Mouse (Mus musculus): ENCODE data around the gene Ugt1a9. TPM values are rescaled to one million over a fixed set of nuclear protein-coding genes. Genes with fewer than 3 reads are reported as not detected.

Gene Ugt1a9
- polyA plus RNA-seq, 1 experiment = not detected

DNA sequence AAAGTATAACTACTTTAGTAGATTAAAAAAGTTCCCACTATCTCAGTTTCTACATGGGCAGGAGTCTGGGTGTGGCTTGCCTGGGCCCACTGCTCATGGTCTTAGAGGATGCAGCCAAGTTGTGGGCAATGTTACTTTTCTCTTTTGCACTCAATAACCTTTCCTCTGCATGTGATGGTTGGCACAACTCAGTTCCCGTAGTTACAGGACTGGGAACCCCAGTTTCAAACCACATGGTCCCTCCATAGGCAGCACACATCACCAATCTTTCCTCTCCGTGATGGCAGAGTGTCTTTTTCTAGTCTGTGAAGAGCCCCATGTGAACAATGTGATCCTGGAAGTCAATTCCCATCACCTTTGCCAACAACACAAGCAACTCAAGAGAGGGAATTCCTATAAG, 156.9 kb downstream of the Ugt1a9 start:
- no peaks in the 10 kb centered on the region for H3K4me1 ChIP-seq
- H3K27me3 ChIP-seq (replicated peaks) = no peaks in the 10 kb centered on the region
- TF ChIP-seq FLI1 (IDR thresholded peaks at IDR 0.05; ENCODE audit: low read length) (no peak), GATA1 (IDR thresholded peaks at IDR 0.05; ENCODE audit: borderline replicate concordance, low read length) (no peak)
- no peak overlapping the region for H3K4me3 ChIP-seq (replicated peaks)
- H3K9me3 ChIP-seq = peaks cover 54% of the 10 kb centered on the region
- H3K36me3 ChIP-seq (replicated peaks; ENCODE audit: low read length) = no peaks in the 10 kb centered on the region

GRCm38 (mm10) chr1:88228121-88228520, 157.5 kb downstream of the Ugt1a9 start:
- Histone ChIP-seq H3K4me3 (replicated peaks) (peak overlapping the region; percentile 3), H3K9me3 (peaks cover 61% of the 10 kb centered on the region), H3K4me1 (no peaks in the 10 kb centered on the region), H3K27me3 (replicated peaks) (no peaks in the 10 kb centered on the region), H3K36me3 (replicated peaks; ENCODE audit: low read length) (no peaks in the 10 kb centered on the region)
- no peak for TF ChIP-seq FLI1 (IDR thresholded peaks at IDR 0.05; ENCODE audit: low read length)
- no peak for TF ChIP-seq GATA1 (IDR thresholded peaks at IDR 0.05; ENCODE audit: borderline replicate concordance, low read length)

- no peaks in the 10 kb centered on the region for H3K27me3 ChIP-seq (replicated peaks)
- no peak for TF ChIP-seq GATA1 (IDR thresholded peaks at IDR 0.05; ENCODE audit: borderline replicate concordance, low read length)
- TF ChIP-seq FLI1 (IDR thresholded peaks at IDR 0.05; ENCODE audit: low read length) = no peak
- peaks cover 74% of the 10 kb centered on the region for H3K9me3 ChIP-seq
- H3K36me3 ChIP-seq (replicated peaks; ENCODE audit: low read length) = no peaks in the 10 kb centered on the region
- H3K4me1 ChIP-seq = no peaks in the 10 kb centered on the region
- no peak overlapping the region for H3K4me3 ChIP-seq (replicated peaks)
Observed at GRCm38 (mm10) chr1:88229566-88229965, 159.0 kb downstream of the Ugt1a9 start.

DNA sequence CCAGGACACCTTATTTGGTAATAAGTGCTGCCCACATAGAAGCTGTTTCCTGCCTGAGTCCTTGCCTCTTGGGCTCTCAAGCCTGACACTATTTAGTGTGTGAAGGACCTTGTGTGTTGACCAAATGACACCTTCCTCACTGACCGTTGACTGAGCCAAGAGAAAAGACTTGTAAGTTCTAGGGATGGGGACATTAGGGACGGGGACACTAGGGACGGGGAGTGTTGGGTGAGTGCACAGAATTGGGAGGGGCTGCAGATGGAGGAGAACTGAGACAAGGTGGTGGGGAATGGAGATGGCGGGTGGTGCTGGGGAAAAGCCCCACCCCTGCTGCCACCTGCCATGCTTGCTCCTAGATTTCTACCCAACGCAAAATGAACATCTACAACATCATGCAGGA, 159.4 kb downstream of the Ugt1a9 start:
- H3K36me3 ChIP-seq (replicated peaks; ENCODE audit: low read length) = no peaks in the 10 kb centered on the region
- TF ChIP-seq FLI1 (IDR thresholded peaks at IDR 0.05; ENCODE audit: low read length) (no peak), GATA1 (IDR thresholded peaks at IDR 0.05; ENCODE audit: borderline replicate concordance, low read length) (no peak)
- no peaks in the 10 kb centered on the region for H3K4me1 ChIP-seq
- H3K27me3 ChIP-seq (replicated peaks) = peaks cover 3% of the 10 kb centered on the region
- peaks cover 78% of the 10 kb centered on the region for H3K9me3 ChIP-seq
- H3K4me3 ChIP-seq (replicated peaks) = peak overlapping the region; percentile 5

- peaks cover 81% of the 10 kb centered on the region for H3K9me3 ChIP-seq
- H3K27me3 ChIP-seq (replicated peaks) = peaks cover 4% of the 10 kb centered on the region
- TF ChIP-seq FLI1 (IDR thresholded peaks at IDR 0.05; ENCODE audit: low read length) (no peak), GATA1 (IDR thresholded peaks at IDR 0.05; ENCODE audit: borderline replicate concordance, low read length) (no peak)
Observed at GRCm38 (mm10) chr1:88230421-88230820, 159.8 kb downstream of the Ugt1a9 start.

DNA sequence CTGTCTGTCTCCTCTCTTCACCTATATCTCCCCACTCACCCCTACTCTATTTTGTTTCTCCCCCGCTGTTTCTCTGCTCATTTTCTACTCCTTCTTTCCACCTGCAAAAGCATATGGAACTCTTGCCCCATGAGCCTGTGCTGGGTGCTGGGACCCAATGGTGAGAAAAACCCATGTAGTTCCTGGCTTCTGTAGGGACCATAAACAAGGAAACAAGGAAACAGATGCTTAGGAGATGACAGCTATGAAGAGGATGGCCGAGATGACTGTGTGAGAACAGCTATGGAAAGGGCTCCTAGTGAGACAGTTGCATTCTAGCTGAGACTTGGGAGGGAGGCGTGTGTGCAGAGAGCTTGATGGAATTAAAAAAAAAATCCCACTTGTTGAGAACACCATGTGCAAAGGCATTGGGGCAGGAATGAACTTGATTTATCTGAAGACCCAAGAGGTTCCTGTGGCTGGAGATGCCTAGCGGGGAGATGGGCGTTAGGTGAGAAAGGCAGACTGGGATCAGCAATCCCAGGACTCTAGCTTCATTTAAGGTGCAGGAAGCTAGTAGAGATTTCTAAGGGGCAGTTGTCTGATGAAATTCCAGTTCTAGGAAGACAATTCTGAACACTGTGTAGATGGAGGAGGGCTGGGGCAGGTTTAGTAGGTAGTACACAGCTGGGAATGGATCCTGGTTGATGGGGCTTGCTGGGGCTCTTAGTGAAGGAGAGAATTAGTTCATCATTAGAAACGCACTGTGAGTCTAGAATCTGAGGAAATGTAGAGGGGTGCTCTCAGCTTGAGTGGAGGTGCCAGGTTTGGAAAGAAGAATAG, 160.6 kb downstream of the Ugt1a9 start:
- H3K36me3 ChIP-seq (replicated peaks; ENCODE audit: low read length) = no peaks in the 10 kb centered on the region
- no peaks in the 10 kb centered on the region for H3K4me1 ChIP-seq
- no peak overlapping the region for H3K4me3 ChIP-seq (replicated peaks)
- H3K9me3 ChIP-seq = peaks cover 80% of the 10 kb centered on the region
- H3K27me3 ChIP-seq (replicated peaks) = peaks cover 4% of the 10 kb centered on the region
- no peak for TF ChIP-seq FLI1 (IDR thresholded peaks at IDR 0.05; ENCODE audit: low read length)

More at GRCm38 (mm10) chr1:88230421-88230820, 159.8 kb downstream of the Ugt1a9 start:
- Histone ChIP-seq H3K4me3 (replicated peaks) (peak overlapping the region; percentile 5), H3K4me1 (no peaks in the 10 kb centered on the region), H3K36me3 (replicated peaks; ENCODE audit: low read length) (no peaks in the 10 kb centered on the region)

DNA sequence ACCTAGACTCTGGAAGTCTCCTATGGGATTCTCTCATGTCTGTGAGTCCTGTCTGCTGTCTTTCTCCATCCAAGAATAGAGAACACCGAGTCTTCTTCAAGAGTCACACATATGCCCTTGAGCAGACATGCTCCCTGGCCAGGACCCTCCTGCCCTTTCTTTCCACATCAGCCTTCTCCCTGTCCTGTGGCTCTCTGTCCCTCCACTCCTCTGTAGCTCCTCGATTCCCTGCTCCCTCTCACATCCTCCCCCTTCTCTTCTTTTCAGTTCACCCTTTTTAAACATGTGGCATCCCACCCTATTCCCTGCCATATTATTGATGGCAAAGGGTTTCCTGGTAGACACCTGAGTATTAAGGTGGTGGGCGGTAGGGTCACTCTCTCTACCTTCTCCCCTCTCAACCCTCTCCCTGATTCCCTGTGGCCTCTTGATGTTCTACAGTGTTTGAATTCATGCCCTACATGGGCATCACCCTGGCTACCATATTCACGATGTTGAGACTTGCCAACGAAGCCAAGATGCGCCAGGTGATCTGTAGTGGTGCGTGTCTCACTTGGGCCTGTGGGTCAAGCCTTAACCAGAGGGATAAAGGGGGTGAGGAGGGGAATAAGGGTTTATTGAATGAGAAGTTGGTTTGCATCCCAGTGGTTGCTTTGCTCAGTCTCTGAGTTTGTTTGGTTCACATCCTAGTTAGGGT, 161.4 kb downstream of the Ugt1a9 start:
- Histone ChIP-seq H3K36me3 (replicated peaks; ENCODE audit: low read length) (no peaks in the 10 kb centered on the region), H3K4me1 (no peaks in the 10 kb centered on the region), H3K9me3 (peaks cover 79% of the 10 kb centered on the region), H3K4me3 (replicated peaks) (peak overlapping the region; percentile 4), H3K27me3 (replicated peaks) (peaks cover 6% of the 10 kb centered on the region)
- TF ChIP-seq FLI1 (IDR thresholded peaks at IDR 0.05; ENCODE audit: low read length) (no peak), GATA1 (IDR thresholded peaks at IDR 0.05; ENCODE audit: borderline replicate concordance, low read length) (no peak)

DNA sequence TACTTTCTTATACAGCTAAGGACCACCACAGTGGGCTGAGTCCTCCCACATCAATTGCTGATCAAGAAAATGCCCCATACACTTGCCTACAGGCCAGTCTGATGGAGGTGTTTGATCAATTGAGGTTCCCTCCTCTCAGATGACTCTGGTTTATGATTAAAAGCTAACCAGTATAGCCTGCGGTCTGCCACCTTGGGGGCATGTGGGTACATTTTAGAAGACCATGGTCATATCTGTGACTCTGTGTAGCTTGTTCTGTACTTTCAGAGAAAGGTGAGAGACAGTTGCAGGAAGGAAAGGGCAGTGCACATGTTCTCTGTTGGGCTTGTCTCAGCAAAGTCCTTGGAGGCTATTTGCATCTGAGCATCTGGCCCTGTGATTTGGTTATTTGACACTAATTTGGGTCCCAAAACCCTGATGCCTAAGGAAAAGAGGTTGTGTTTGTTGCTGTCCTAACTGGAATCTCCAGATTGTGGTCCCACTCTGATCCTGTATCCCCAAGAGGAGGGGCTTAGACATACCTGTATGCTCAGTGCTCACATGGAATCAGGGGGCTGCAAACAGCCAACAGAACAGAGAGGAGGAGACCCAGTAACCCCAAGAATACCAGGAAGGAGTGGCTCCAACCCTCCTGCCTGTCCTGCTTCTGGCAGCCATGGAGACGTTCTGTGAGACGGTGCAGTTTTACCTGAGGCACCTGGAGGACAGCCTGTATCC, 162.2 kb downstream of the Ugt1a9 start:
- Histone ChIP-seq H3K9me3 (peaks cover 80% of the 10 kb centered on the region), H3K4me1 (no peaks in the 10 kb centered on the region), H3K27me3 (replicated peaks) (peaks cover 6% of the 10 kb centered on the region), H3K36me3 (replicated peaks; ENCODE audit: low read length) (no peaks in the 10 kb centered on the region), H3K4me3 (replicated peaks) (no peak overlapping the region)
- no peak for TF ChIP-seq FLI1 (IDR thresholded peaks at IDR 0.05; ENCODE audit: low read length)
- no peak for TF ChIP-seq GATA1 (IDR thresholded peaks at IDR 0.05; ENCODE audit: borderline replicate concordance, low read length)

- no peak for TF ChIP-seq FLI1 (IDR thresholded peaks at IDR 0.05; ENCODE audit: low read length)
- no peak for TF ChIP-seq GATA1 (IDR thresholded peaks at IDR 0.05; ENCODE audit: borderline replicate concordance, low read length)
- Histone ChIP-seq H3K9me3 (peaks cover 81% of the 10 kb centered on the region), H3K4me1 (no peaks in the 10 kb centered on the region), H3K36me3 (replicated peaks; ENCODE audit: low read length) (no peaks in the 10 kb centered on the region), H3K4me3 (replicated peaks) (no peak overlapping the region), H3K27me3 (replicated peaks) (peaks cover 6% of the 10 kb centered on the region)
Observed at GRCm38 (mm10) chr1:88233421-88234247, 163.0 kb downstream of the Ugt1a9 start.
